Mouse (Mus musculus) hindbrain, embryonic 11.5 days (tissue): ENCODE measurements around the gene Fhit. TPM values are rescaled to one million over a fixed set of nuclear protein-coding genes. Genes with fewer than 3 reads are reported as not detected.
"Not testable (repeated sequence)": the region's sequence is repeated elsewhere in the genome, so short reads cannot be mapped to it uniquely, and the experiment has no call there.

Source experiments
- ATAC-seq: fragments of 200-750 bp; cut with Nextera tagmentation; 2 replicates; pipeline ENCODE4 v1.8.0; 2017; ENCODE audit warnings: mild to moderate bottlenecking, moderate TSS enrichment, moderate library complexity; ENCODE audit not compliant: low FRiP score
- DNase-seq: peaks from one replicate; pipeline ENCODE4 v3.0.0-alpha.2; 2015; ENCODE audit warnings: low spot score
- H3K27ac ChIP-seq: fragments of 300-500 bp; sonication (generic); 2 replicates; pipeline ENCODE4 v1.5.1; 2014; ENCODE audit warnings: mild to moderate bottlenecking, low read depth, low read length
- H3K27me3 ChIP-seq: fragments of 300-500 bp; sonication (generic); 2 replicates; pipeline ENCODE4 v1.6.1; 2014; ENCODE audit warnings: mild to moderate bottlenecking, low read length, moderate library complexity, mixed read lengths; ENCODE audit not compliant: control insufficient read depth, insufficient read depth
- H3K36me3 ChIP-seq: fragments of 300-500 bp; sonication (generic); 2 replicates; pipeline ENCODE4 v1.6.1; 2014; ENCODE audit warnings: mild to moderate bottlenecking, low read length, moderate library complexity, mixed read lengths; ENCODE audit not compliant: control insufficient read depth, insufficient read depth
- H3K4me1 ChIP-seq: fragments of 300-500 bp; sonication (generic); replicated peaks from 2 replicates; pipeline ENCODE4 v1.6.1; 2014; ENCODE audit warnings: low read length, mixed read lengths; ENCODE audit not compliant: control insufficient read depth, insufficient read depth
- H3K4me2 ChIP-seq: fragments of 300-500 bp; sonication (generic); replicated peaks from 2 replicates; pipeline ENCODE4 v1.6.1; 2014; ENCODE audit warnings: mild to moderate bottlenecking, low read depth, low read length
- H3K4me3 ChIP-seq: fragments of 300-500 bp; sonication (generic); 2 replicates; pipeline ENCODE4 v1.5.1; 2014; ENCODE audit warnings: low read depth, low read length
- H3K9ac ChIP-seq: fragments of 300-500 bp; sonication (generic); 2 replicates; pipeline ENCODE4 v1.6.1; 2014; ENCODE audit warnings: low read depth, low read length
- H3K9me3 ChIP-seq: fragments of 300-500 bp; sonication (generic); 2 replicates; pipeline ENCODE4 v1.6.1; 2016; ENCODE audit warnings: low read length; ENCODE audit not compliant: control insufficient read depth
- WGBS: fragments of 180-500 bp; shearing (Covaris S2); extraction: QIAGEN DNeasy Blood & Tissue Kit; methylation state at CpG from one replicate; pipeline ENCODE4 v1.1.7; 2014; 5-methylcytosine and 5-hydroxymethylcytosine counted together
- polyA plus RNA-seq: library from polyadenylated mRNA; unstranded; fragments of >200 nt; fragmentation: Nextera tagmentation; extraction: Ambion mirVana; gene quantifications from 2 replicates; pipeline ENCODE4 v1.2.1, GENCODE M21; 2014

The Fhit gene
- polyA plus RNA-seq, 1 experiment from 2014 or later = 5.0 TPM

GRCm38 (mm10) chr14:9852041-9852440, 1309.8 kb downstream of the Fhit start:
- no peak overlapping the region for H3K4me3 ChIP-seq
- H3K9ac ChIP-seq = no peak overlapping the region
- H3K27ac ChIP-seq = no peak overlapping the region
- no peak overlapping the region for H3K4me2 ChIP-seq
- H3K27me3 ChIP-seq = no peaks in the 10 kb centered on the region
- WGBS = 81% methylated on average over 2 of the region's 2 CpGs
- no peaks in the 10 kb centered on the region for H3K4me1 ChIP-seq
- H3K36me3 ChIP-seq = no peaks in the 10 kb centered on the region
- no peak for DNase-seq
- no peaks in the 10 kb centered on the region for H3K9me3 ChIP-seq
- ATAC-seq = no peak

GRCm38 (mm10) chr14:9832290-9832689, 1329.5 kb downstream of the Fhit start:
- no peak overlapping the region for H3K4me3 ChIP-seq
- no peak overlapping the region for H3K27ac ChIP-seq
- no peak overlapping the region for H3K4me2 ChIP-seq
- ATAC-seq (no peak), DNase-seq (no peak)
- H3K4me1 ChIP-seq = no peaks in the 10 kb centered on the region
- no peak overlapping the region for H3K9ac ChIP-seq
- H3K27me3 ChIP-seq = no peaks in the 10 kb centered on the region
- H3K9me3 ChIP-seq = no peaks in the 10 kb centered on the region
- H3K36me3 ChIP-seq = no peaks in the 10 kb centered on the region

GRCm38 (mm10) chr14:9828699-9829240, 1333.1 kb downstream of the Fhit start:
- DNase-seq, ATAC-seq, H3K4me1 ChIP-seq, H3K9ac ChIP-seq, H3K36me3 ChIP-seq, H3K27ac ChIP-seq, H3K4me3 ChIP-seq, H3K4me2 ChIP-seq, H3K9me3 ChIP-seq, H3K27me3 ChIP-seq: not testable (repeated sequence)
- 95% methylated on average over 8 of the region's 8 CpGs for WGBS

- WGBS = 84% methylated on average over 4 of the region's 4 CpGs
- Histone ChIP-seq H3K4me2 (no peak overlapping the region), H3K4me3 (no peak overlapping the region), H3K27me3 (no peaks in the 10 kb centered on the region), H3K36me3 (no peaks in the 10 kb centered on the region), H3K9ac (no peak overlapping the region), H3K27ac (no peak overlapping the region), H3K9me3 (no peaks in the 10 kb centered on the region), H3K4me1 (no peaks in the 10 kb centered on the region)
- ATAC-seq (no peak), DNase-seq (no peak)
Measured at GRCm38 (mm10) chr14:9815963-9816362, 1345.9 kb downstream of the Fhit start.

- Histone ChIP-seq H3K36me3 (no peaks in the 10 kb centered on the region), H3K27me3 (no peaks in the 10 kb centered on the region), H3K4me2 (no peak overlapping the region), H3K9ac (no peak overlapping the region), H3K4me1 (no peaks in the 10 kb centered on the region), H3K27ac (no peak overlapping the region), H3K4me3 (no peak overlapping the region), H3K9me3 (no peaks in the 10 kb centered on the region)
- no peak for ATAC-seq
- no peak for DNase-seq
- WGBS = 71% methylated on average over 9 of the region's 9 CpGs
Measured at GRCm38 (mm10) chr14:9811847-9812321, 1350.0 kb downstream of the Fhit start.

GRCm38 (mm10) chr14:9811177-9811846, 1350.5 kb downstream of the Fhit start:
- ATAC-seq (no peak), DNase-seq (no peak)
- Histone ChIP-seq H3K9me3 (no peaks in the 10 kb centered on the region), H3K27ac (no peak overlapping the region), H3K4me1 (no peaks in the 10 kb centered on the region), H3K27me3 (no peaks in the 10 kb centered on the region), H3K9ac (no peak overlapping the region), H3K4me2 (no peak overlapping the region), H3K36me3 (no peaks in the 10 kb centered on the region), H3K4me3 (no peak overlapping the region)
- 76% methylated on average over 7 of the region's 7 CpGs for WGBS

GRCm38 (mm10) chr14:9793403-9793802, 1368.4 kb downstream of the Fhit start:
- no peaks in the 10 kb centered on the region for H3K4me1 ChIP-seq
- H3K9ac ChIP-seq = no peak overlapping the region
- no peaks in the 10 kb centered on the region for H3K9me3 ChIP-seq
- ATAC-seq = no peak
- H3K36me3 ChIP-seq = no peaks in the 10 kb centered on the region
- no peaks in the 10 kb centered on the region for H3K27me3 ChIP-seq
- no peak overlapping the region for H3K4me3 ChIP-seq
- no peak for DNase-seq
- no peak overlapping the region for H3K27ac ChIP-seq
- H3K4me2 ChIP-seq = no peak overlapping the region

GRCm38 (mm10) chr14:9788402-9788950, 1373.4 kb downstream of the Fhit start:
- ATAC-seq = no peak
- H3K4me1 ChIP-seq = no peaks in the 10 kb centered on the region
- no peaks in the 10 kb centered on the region for H3K27me3 ChIP-seq
- H3K36me3 ChIP-seq = no peaks in the 10 kb centered on the region
- DNase-seq = no peak
- no peaks in the 10 kb centered on the region for H3K9me3 ChIP-seq
- H3K27ac ChIP-seq = no peak overlapping the region
- H3K4me3 ChIP-seq = no peak overlapping the region
- H3K9ac ChIP-seq = no peak overlapping the region
- H3K4me2 ChIP-seq = no peak overlapping the region
- WGBS = 66% methylated on average over 3 of the region's 3 CpGs

- WGBS = 84% methylated on average over 1 of the region's 1 CpGs
- no peak overlapping the region for H3K4me2 ChIP-seq
- DNase-seq = no peak
- H3K27ac ChIP-seq = no peak overlapping the region
- no peak overlapping the region for H3K9ac ChIP-seq
- no peak overlapping the region for H3K4me3 ChIP-seq
- H3K36me3 ChIP-seq = no peaks in the 10 kb centered on the region
- no peaks in the 10 kb centered on the region for H3K27me3 ChIP-seq
- no peak for ATAC-seq
- no peaks in the 10 kb centered on the region for H3K9me3 ChIP-seq
- H3K4me1 ChIP-seq = no peaks in the 10 kb centered on the region
Measured at GRCm38 (mm10) chr14:9787389-9787788, 1374.4 kb downstream of the Fhit start.
